Mouse (Mus musculus) liver, embryonic 13.5 days (tissue): Measurements from ENCODE around the gene Dock9. TPM values are rescaled to one million over a fixed set of nuclear protein-coding genes. Genes with fewer than 3 reads are reported as not detected.

ENCODE experiments used
- ATAC-seq: fragments of 200-750 bp; cut with Nextera tagmentation; 2 replicates; pipeline ENCODE4 v1.8.0; 2017; ENCODE audit warnings: low read depth, mild to moderate bottlenecking, moderate number of reproducible peaks, moderate library complexity
- DNase-seq: peaks from one replicate; pipeline ENCODE4 v3.0.0; 2022
- H3K27ac ChIP-seq: fragments of 300-500 bp; sonication (generic); 2 replicates; pipeline ENCODE4 v1.5.1; 2015; ENCODE audit warnings: moderate library complexity, mild to moderate bottlenecking, inconsistent platforms
- H3K27me3 ChIP-seq: fragments of 300-500 bp; sonication (generic); 2 replicates; pipeline ENCODE4 v1.6.1; 2015; ENCODE audit warnings: mild to moderate bottlenecking, inconsistent platforms
- H3K36me3 ChIP-seq: fragments of 300-500 bp; sonication (generic); 2 replicates; pipeline ENCODE4 v1.6.1; 2015; ENCODE audit warnings: mild to moderate bottlenecking, inconsistent platforms
- H3K4me1 ChIP-seq: fragments of 300-500 bp; sonication (generic); replicated peaks from 2 replicates; pipeline ENCODE4 v1.6.1; 2015; ENCODE audit warnings: inconsistent platforms
- H3K4me2 ChIP-seq: fragments of 300-500 bp; sonication (generic); 2 replicates; pipeline ENCODE4 v1.6.1; 2015; ENCODE audit warnings: inconsistent platforms, mild to moderate bottlenecking, moderate library complexity
- H3K4me3 ChIP-seq: fragments of 300-500 bp; sonication (generic); replicated peaks from 2 replicates; pipeline ENCODE4 v1.5.1; 2015; ENCODE audit warnings: mild to moderate bottlenecking, inconsistent platforms
- H3K9ac ChIP-seq: fragments of 300-500 bp; sonication (generic); 2 replicates; pipeline ENCODE4 v1.6.1; 2015; ENCODE audit warnings: mild to moderate bottlenecking, inconsistent platforms
- H3K9me3 ChIP-seq: fragments of 300-500 bp; sonication (generic); replicated peaks from 2 replicates; pipeline ENCODE4 v1.6.1; 2016; ENCODE audit warnings: inconsistent platforms
- WGBS: fragments of 180-500 bp; shearing (Covaris S2); methylation state at CpG from one replicate; pipeline ENCODE4 v1.1.7; 2015; ENCODE audit not compliant: insufficient replicate concordance; 5-methylcytosine and 5-hydroxymethylcytosine counted together
- polyA plus RNA-seq: library from polyadenylated mRNA; unstranded; fragments of >200 nt; fragmentation: Nextera tagmentation; extraction: Ambion mirVana; gene quantifications from 2 replicates; pipeline ENCODE4 v1.2.1, GENCODE M21; 2015

Gene Dock9
- polyA plus RNA-seq, 1 experiment from 2014 or later: 0.99 TPM

DNA sequence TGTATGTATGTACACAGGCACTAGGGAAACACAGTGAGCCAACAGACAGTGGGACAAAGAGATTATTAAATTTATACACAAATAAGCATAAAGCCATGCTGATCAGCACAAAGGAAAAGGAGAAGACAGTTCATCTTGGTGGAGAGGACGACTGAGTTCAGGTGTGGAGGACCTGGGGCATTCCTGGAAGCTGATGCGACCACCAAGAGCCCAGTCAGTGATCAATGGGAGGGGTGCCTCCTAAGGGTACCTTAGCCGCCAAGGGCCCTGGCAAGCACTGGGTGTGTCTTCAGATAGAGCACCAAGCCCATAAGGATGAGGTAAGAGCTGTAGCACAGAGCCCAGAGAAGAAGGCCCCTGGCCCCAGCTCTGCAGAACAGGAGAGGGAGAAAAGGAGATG, 8.4 kb downstream of the Dock9 start:
- Histone ChIP-seq H3K4me3 (no peak overlapping the region), H3K27me3 (no peaks in the 10 kb centered on the region), H3K9ac (no peak overlapping the region), H3K36me3 (no peaks in the 10 kb centered on the region), H3K9me3 (no peaks in the 10 kb centered on the region), H3K27ac (no peak overlapping the region), H3K4me1 (peaks cover 11% of the 10 kb centered on the region), H3K4me2 (no peak overlapping the region)
- no peak for DNase-seq
- 47% methylated on average over 3 of the region's 3 CpGs for WGBS
- no peak for ATAC-seq

DNA sequence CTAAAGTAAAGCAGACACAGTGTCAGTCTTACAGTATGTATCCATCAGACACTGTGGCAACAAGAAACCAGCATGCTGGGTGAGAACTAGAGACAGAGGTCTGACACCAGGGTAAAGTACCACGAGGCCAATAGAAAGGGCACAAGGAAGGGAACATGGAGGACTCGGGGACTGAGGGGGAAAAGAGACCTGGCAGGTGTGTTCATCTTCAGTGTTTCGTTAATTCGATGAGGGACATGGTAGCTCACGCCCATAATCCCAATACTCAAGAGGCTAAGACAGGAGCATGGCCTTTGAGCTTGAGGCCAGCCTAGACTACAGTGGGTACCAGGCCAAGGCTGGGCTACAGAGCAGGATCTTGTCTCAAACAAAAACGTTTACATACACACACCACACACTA, 9.2 kb downstream of the Dock9 start:
- 72% methylated on average over 6 of the region's 6 CpGs for WGBS
- DNase-seq (no peak), ATAC-seq (no peak)
- H3K4me3 ChIP-seq: no peak overlapping the region
- no peaks in the 10 kb centered on the region for H3K36me3 ChIP-seq
- no peak overlapping the region for H3K4me2 ChIP-seq
- H3K27ac ChIP-seq: no peak overlapping the region
- H3K4me1 ChIP-seq: peaks cover 3% of the 10 kb centered on the region
- no peaks in the 10 kb centered on the region for H3K27me3 ChIP-seq
- no peaks in the 10 kb centered on the region for H3K9me3 ChIP-seq
- H3K9ac ChIP-seq: no peak overlapping the region

DNA sequence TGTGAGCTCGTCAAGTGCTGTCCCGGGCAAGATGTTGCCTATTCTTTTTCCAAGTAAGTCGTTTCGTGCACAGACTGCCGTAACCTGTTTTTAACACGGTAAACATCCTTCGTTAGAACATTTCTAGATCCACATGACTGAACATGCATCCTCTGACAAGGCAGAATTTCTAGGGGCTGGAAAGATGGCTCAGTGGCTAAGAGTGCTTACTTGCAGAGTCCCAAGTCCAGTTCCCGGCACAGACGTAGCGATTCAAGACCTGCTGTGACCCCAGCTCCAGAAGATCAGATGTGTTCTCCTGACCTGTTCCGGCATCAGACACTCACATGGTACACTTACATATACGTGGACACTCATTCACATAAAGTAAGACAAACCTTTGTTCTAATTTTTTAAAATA, 10.2 kb downstream of the Dock9 start:
- Histone ChIP-seq H3K27ac (no peak overlapping the region), H3K36me3 (no peaks in the 10 kb centered on the region), H3K9ac (no peak overlapping the region), H3K4me2 (no peak overlapping the region), H3K4me3 (no peak overlapping the region), H3K9me3 (no peaks in the 10 kb centered on the region), H3K4me1 (no peaks in the 10 kb centered on the region), H3K27me3 (no peaks in the 10 kb centered on the region)
- WGBS: 84% methylated on average over 12 of the region's 12 CpGs
- DNase-seq: no peak
- ATAC-seq: no peak

DNA sequence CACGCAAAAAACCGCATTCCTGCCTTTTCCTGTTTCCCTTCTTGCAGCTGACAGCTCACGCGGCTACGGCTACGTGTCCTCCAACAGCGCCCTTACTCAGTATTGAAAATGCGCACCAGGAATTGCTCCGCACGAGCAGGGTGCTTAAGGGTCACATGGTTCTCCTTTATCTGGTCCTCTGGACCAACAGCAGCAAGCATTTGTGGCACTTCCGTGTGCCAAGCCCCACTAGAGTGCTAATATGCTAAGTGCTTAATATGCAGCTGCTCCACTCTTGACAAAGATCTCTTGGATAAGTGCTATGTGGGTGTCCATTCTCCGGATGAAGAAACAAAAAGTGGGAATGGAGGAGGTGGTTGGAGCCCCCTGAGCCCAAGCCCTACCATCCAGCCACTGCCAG, 10.7 kb downstream of the Dock9 start:
- H3K4me3 ChIP-seq: no peak overlapping the region
- ATAC-seq (no peak), DNase-seq (no peak)
- H3K27me3 ChIP-seq: no peaks in the 10 kb centered on the region
- no peak overlapping the region for H3K27ac ChIP-seq
- H3K4me2 ChIP-seq: no peak overlapping the region
- no peaks in the 10 kb centered on the region for H3K9me3 ChIP-seq
- H3K36me3 ChIP-seq: no peaks in the 10 kb centered on the region
- H3K4me1 ChIP-seq: no peaks in the 10 kb centered on the region
- WGBS: 79% methylated on average over 12 of the region's 12 CpGs
- H3K9ac ChIP-seq: no peak overlapping the region

DNA sequence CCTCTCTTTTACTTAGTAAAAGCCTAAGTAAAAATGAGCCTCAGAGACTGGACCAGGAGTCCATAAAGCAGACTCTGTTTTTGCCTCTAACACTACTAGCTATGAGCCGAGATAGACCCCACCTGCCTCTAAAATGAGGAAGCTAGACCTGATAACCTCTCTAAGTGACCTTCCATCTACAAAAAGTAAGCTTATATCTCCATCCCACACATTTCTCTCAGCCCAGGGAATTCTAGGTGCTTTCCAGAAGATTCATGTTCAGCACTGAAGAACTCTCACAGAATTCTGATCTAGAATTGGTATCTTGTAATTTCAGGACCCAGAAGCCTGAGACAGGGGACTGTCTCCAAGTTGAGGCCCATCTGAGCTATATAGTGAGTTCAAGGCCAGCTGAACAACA, 12.2 kb downstream of the Dock9 start:
- Histone ChIP-seq H3K9ac (no peak overlapping the region), H3K4me3 (no peak overlapping the region), H3K4me1 (peaks cover 4% of the 10 kb centered on the region), H3K27me3 (no peaks in the 10 kb centered on the region), H3K36me3 (no peaks in the 10 kb centered on the region), H3K9me3 (no peaks in the 10 kb centered on the region), H3K4me2 (no peak overlapping the region), H3K27ac (no peak overlapping the region)
- 16% methylated on average over 1 of the region's 1 CpGs for WGBS
- DNase-seq (no peak), ATAC-seq (no peak)

DNA sequence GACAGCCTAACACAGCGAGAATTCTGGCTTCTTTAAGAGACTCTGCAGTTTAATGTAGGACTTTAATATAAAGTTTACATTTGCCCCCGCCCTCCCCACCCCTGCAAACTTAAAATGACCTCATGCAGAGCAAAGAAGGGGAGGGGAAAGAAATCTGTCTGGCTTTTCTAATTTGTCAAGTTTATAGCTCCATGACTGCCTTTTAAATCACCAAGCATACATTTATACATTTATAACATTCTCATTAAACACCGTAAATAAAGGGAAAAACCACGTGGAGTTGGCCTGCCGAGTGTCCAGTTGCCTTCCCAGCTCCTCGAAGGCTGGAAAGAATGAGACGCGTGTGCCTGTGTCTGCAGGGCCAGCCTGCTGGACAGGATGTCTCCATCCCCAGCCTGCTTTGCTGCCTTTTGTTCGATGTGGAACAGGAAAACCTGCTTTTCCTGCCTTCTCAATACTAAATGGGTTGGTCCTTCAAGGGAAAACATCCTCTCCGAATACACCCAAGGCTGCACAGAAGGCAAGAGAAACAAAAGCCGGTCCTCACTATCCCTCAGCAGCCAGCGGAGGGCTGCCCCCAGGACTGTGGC, 16.6 kb downstream of the Dock9 start:
- no peak overlapping the region for H3K4me2 ChIP-seq
- no peaks in the 10 kb centered on the region for H3K27me3 ChIP-seq
- H3K27ac ChIP-seq: 0 out of 2 replicates have a peak overlapping the region, but pooled peaks have one; percentile 39
- ATAC-seq (no peak), DNase-seq (no peak)
- no peak overlapping the region for H3K4me3 ChIP-seq
- H3K36me3 ChIP-seq: no peaks in the 10 kb centered on the region
- 54% methylated on average over 12 of the region's 12 CpGs for WGBS
- peaks cover 11% of the 10 kb centered on the region for H3K4me1 ChIP-seq
- no peaks in the 10 kb centered on the region for H3K9me3 ChIP-seq
- no peak overlapping the region for H3K9ac ChIP-seq

DNA sequence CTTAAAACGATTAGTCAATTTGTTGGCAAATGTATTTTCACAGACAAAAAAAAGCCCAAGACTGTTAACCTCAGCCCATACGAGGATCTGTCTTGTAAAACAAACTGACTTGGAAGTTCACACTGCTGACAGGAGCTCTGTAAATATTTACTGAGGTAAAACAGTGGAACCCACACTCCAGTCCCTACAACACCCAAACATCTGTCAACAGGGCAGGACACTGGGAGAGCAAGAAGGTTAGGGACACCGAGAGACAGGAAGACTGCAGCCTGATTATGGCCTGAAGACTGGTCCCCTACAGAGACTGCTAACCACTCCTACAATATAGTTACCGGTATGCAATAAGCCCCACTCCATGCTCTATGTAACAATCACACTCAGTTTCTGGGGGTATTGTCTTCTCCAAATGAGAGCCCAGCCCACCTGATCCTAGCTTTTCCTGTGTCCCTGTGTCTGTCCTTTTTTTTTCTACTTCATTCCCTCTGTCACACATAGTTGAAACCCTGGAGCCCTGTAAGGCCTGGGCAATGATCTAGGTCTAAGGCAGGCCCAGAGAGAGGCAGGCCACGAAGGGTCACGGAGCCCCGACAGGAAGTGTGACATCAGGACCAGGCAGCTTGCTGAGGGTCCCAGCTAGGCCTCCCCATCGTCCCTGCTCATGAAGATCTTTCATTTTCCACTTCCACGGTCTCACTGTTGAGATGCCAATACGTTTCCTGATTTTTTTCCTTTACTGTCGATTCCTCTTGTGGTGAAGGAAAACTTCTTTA, 17.3 kb downstream of the Dock9 start:
- no peaks in the 10 kb centered on the region for H3K9me3 ChIP-seq
- no peaks in the 10 kb centered on the region for H3K36me3 ChIP-seq
- no peak overlapping the region for H3K27ac ChIP-seq
- no peak overlapping the region for H3K4me2 ChIP-seq
- no peak overlapping the region for H3K4me3 ChIP-seq
- H3K27me3 ChIP-seq: no peaks in the 10 kb centered on the region
- ATAC-seq: no peak
- H3K4me1 ChIP-seq: peaks cover 11% of the 10 kb centered on the region
- WGBS: 39% methylated on average over 11 of the region's 11 CpGs
- H3K9ac ChIP-seq: no peak overlapping the region
- DNase-seq: no peak

DNA sequence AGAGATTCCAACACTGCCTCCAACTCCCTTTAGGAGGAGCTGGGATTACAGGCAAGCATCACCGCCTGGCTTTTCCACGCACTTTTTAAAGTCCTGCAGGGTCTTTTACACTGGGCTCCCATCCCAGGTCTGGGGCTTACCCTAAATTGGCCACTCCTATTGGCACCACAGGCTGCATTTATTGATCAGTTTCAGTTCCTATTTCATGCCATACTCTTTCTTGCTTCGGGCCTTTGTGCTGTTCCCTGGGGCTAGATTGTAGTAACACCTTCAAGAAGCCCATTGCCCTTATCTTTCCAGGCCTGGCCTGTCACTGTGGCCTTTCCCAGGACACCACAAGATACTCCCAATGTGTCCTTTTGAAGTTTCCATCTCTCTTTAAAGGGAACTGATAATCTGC, 18.0 kb downstream of the Dock9 start:
- Histone ChIP-seq H3K27me3 (no peaks in the 10 kb centered on the region), H3K9ac (no peak overlapping the region), H3K27ac (no peak overlapping the region), H3K4me2 (no peak overlapping the region), H3K4me3 (no peak overlapping the region), H3K4me1 (peaks cover 12% of the 10 kb centered on the region), H3K36me3 (no peaks in the 10 kb centered on the region), H3K9me3 (no peaks in the 10 kb centered on the region)
- 70% methylated on average over 3 of the region's 3 CpGs for WGBS
- ATAC-seq (no peak), DNase-seq (no peak)

DNA sequence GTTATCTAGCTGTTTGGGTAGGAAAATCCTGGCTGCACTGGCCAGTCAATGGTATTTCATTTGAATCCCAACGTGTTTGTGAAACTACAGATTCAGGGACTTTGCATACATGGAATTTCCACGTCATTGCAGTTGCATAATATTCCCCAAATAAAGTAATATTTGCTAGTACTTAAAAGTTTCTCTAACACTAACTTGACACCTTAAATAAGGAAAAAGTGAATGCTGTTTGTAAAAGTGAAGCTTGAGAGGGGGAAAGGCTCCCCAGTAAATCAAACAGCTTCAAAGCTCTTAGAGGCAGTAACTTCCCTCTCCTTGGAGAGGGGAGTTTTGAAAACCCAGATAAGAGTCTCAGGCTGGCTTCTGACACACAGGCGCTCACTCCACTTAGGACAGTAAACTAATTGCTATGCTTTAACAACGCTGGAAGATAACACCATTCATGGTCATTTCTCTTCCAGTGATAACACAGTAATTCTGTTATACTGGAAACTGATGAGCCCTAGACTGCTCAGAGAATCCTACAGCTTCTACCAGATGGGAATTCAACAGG, 20.3 kb downstream of the Dock9 start:
- no peak overlapping the region for H3K9ac ChIP-seq
- no peaks in the 10 kb centered on the region for H3K9me3 ChIP-seq
- no peak for ATAC-seq
- no peak overlapping the region for H3K4me3 ChIP-seq
- 33% methylated on average over 4 of the region's 4 CpGs for WGBS
- H3K36me3 ChIP-seq: no peaks in the 10 kb centered on the region
- peaks cover 22% of the 10 kb centered on the region for H3K4me1 ChIP-seq
- no peak overlapping the region for H3K4me2 ChIP-seq
- H3K27ac ChIP-seq: no peak overlapping the region
- DNase-seq: no peak
- no peaks in the 10 kb centered on the region for H3K27me3 ChIP-seq

DNA sequence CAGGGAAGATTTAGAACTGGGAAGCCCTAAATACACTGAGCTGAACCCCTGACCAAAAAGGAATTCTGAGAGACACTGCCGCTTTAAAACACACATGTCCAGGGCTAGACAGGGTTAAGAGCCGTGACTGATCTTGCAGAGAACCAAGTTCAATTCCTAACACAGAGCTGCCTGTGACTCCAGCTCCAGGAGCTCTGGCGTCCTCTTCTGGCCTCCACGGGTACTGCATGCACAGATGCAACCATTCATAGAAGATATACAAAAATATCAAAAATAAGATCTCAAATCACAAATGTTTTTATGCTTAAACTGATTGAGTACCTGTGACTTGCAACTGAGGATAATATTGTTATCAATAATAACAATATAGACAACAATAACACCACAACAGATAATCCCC, 20.9 kb downstream of the Dock9 start:
- DNase-seq (no peak), ATAC-seq (no peak)
- Histone ChIP-seq H3K4me2 (no peak overlapping the region), H3K4me3 (no peak overlapping the region), H3K4me1 (peaks cover 22% of the 10 kb centered on the region), H3K9me3 (no peaks in the 10 kb centered on the region), H3K9ac (no peak overlapping the region), H3K27ac (no peak overlapping the region), H3K27me3 (no peaks in the 10 kb centered on the region), H3K36me3 (no peaks in the 10 kb centered on the region)
- WGBS: 65% methylated on average over 4 of the region's 4 CpGs

DNA sequence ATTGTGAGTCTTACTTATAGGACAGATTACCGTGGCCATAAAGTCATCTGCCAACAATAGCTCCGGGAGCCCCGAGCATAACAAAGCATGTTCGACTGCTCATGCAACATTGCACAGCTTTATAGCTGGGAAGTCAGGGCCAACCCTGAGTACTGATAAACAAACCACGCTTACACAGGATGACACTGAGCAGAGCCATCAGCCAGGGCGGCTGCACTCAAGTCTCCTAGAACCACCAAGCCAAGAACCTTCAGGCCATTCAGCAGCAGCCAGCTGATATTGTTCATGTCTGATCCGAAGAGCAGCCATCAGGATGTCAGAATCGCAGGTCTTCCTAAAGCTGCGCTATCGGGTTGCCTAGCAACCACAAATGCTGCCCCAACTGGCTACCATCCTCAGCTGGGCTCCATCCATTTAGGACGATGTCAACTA, 35.6 kb downstream of the Dock9 start:
- ATAC-seq (no peak), DNase-seq (no peak)
- Histone ChIP-seq H3K4me1 (no peaks in the 10 kb centered on the region), H3K4me3 (no peak overlapping the region), H3K9me3 (no peaks in the 10 kb centered on the region), H3K27me3 (no peaks in the 10 kb centered on the region), H3K9ac (no peak overlapping the region), H3K27ac (no peak overlapping the region), H3K36me3 (no peaks in the 10 kb centered on the region), H3K4me2 (no peak overlapping the region)
- WGBS: 64% methylated on average over 11 of the region's 11 CpGs

DNA sequence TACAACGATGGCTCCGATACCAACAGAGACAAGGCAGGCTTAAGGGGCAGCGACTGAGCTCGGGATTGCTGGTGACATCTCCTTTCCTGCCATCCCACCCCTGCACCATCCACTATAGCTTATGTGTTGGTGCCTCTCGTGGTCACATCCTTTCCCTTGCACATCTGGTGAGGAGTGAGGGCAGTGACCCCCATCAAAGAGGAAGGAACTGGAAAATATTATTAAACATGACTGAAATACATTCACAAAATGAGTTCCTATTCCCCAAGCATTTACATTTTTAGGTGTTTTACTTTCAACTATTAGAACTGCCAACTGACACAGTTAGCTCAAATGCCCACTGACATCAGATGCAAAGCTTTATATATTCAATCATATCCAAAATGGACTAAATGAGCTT, 37.2 kb downstream of the Dock9 start:
- Histone ChIP-seq H3K36me3 (no peaks in the 10 kb centered on the region), H3K4me2 (no peak overlapping the region), H3K27me3 (no peaks in the 10 kb centered on the region), H3K4me3 (no peak overlapping the region), H3K9me3 (no peaks in the 10 kb centered on the region), H3K9ac (no peak overlapping the region), H3K4me1 (no peaks in the 10 kb centered on the region), H3K27ac (no peak overlapping the region)
- no peak for DNase-seq
- no peak for ATAC-seq
- WGBS: 69% methylated on average over 5 of the region's 5 CpGs
